Mouse (Mus musculus) ES-E14 (cell line): ENCODE measurements at regions not wholly inside any gene's neighbourhood (a gene's known extent, or its start where the extent isn't known, plus 50 kb on each side); places are given as distances from the start of the nearest gene placed in this dataset.

Experiments
- HCFC1 ChIP-seq: IDR thresholded peaks from 2 replicates; pipeline ENCODE4 v1.6.1; 2012; ENCODE audit warnings: low read length, inconsistent platforms, borderline replicate concordance; ENCODE audit not compliant: insufficient read depth
- MAFK ChIP-seq: IDR thresholded peaks from 2 replicates; pipeline ENCODE4 v1.6.1; 2014; ENCODE audit warnings: mild to moderate bottlenecking, low read depth, low read length, inconsistent platforms; ENCODE audit not compliant: insufficient read depth
- ZC3H11A ChIP-seq: IDR thresholded peaks from 2 replicates; pipeline ENCODE4 v1.6.1; 2012; ENCODE audit warnings: low read depth, mild to moderate bottlenecking, inconsistent platforms, low read length, borderline replicate concordance
- ZNF384 ChIP-seq: IDR thresholded peaks from 2 replicates; pipeline ENCODE4 v1.6.1; 2012; ENCODE audit warnings: low read depth, low read length, inconsistent platforms

- no peak for TF ChIP-seq ZC3H11A
- TF ChIP-seq ZNF384 = no peak
- TF ChIP-seq MAFK = no peak
- no peak for TF ChIP-seq HCFC1
These were observed 211.8 kb upstream of the Prickle1 start for GRCm38 (mm10) chr15:93807505-93807904.
